Mouse (Mus musculus): ENCODE data around the gene Wnt16.

The Wnt16 gene

DNA sequence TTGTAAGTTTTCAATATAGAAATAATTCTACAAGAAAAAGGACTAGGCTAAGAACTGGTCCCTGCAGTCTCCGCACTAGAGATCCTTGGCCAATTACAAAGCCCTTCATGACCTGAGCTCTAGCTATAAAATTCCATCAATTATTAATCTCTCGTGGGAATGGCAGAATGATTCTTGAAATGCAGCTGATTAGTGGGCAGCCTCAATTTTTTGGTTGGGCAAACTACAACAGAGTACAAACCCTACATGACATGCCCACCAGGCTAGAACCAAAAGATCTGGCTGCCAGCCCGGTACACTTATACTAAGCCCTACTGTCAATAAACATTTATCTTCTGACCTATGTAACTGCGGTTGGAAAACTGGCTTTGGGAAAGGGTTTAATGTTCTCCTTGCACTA, 39.1 kb downstream of the Wnt16 start:
- WGBS: 79% methylated on average over 4 of the region's 4 CpGs

- 88% methylated on average over 8 of the region's 8 CpGs for WGBS
These were observed 39.9 kb downstream of the Wnt16 start for GRCm38 (mm10) chr6:22327931-22328330.

DNA sequence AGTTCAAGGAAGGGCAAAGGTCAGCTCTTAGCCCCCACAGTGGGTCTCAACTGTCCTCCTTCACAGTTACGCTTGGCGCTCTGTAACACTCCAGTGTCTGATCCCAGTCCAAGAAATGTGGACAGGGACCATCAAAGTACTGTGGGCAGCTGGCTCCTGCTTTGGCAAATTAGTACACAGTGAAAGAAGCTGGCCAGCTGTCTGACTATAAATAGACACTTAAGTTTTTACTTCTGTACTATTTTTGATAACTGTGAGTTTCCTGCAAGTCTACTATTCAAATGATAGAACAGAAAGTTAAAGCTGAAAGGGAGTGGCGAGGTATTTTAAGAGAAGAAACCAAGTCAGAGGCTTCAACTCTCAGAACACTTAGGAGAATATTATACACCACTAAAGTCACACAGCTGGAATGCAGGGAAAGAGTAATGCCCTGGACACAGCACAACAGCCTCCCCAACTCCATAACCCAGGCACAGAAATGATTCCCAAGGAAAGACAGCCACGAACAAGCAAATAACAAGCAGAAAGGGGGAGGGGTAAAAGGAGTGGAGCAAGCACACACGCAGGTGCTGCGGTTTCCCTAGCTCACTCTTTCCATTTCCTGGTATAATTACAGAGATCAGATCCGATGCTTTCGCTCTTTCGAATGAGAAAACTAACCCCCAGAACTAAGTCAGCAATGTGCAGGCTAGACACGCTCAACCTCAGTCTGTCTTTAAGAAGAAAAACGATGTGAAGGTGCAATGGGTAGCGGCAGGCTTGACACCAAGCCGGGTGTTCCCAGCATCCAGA, 42.3 kb downstream of the Wnt16 start:
- 75% methylated on average over 13 of the region's 13 CpGs for WGBS

- 99% methylated on average over 2 of the region's 2 CpGs for WGBS
These were observed 44.5 kb downstream of the Wnt16 start for GRCm38 (mm10) chr6:22332548-22332947.

DNA sequence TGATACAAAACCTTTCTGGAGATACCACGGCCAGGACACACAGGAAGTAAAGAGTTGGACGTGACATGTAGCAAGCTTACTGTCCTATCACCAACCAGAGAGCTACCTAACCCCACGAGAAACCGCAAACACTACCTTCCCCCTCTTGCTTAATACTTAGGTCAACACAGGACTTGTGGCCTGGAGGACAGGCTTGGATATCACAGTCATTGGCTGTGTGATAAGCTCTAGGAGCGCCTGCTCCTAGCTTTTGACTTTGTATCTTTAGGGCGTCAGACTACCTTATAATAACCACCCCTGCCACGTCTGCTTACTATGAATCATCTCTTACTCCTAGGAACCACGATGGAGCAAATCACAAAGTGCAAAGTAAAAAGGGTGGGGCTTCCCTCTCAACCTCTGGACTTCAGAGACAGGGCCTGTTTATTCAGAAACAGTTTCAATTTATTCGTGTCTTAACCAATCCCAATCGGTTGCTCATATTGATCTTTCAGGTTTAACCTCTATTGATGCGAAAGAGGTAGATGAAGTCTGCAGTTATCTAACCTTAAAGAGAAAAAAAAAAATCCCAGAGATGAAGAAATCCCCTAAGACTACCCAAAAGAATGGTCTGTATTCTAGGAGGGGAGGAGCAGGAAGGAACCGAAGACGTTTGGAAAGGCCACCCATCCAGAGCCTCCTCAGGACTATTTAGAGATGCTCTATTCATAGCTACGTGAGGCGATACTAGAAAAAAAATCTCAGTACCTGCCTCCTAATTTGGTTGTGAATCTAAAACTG, 51.9 kb downstream of the Wnt16 start:
- 90% methylated on average over 15 of the region's 15 CpGs for WGBS

GRCm38 (mm10) chr6:22340779-22341178, 52.8 kb downstream of the Wnt16 start:
- WGBS: 93% methylated on average over 14 of the region's 14 CpGs

GRCm38 (mm10) chr6:22343292-22343691, 55.3 kb downstream of the Wnt16 start:
- WGBS: 94% methylated on average over 3 of the region's 3 CpGs

DNA sequence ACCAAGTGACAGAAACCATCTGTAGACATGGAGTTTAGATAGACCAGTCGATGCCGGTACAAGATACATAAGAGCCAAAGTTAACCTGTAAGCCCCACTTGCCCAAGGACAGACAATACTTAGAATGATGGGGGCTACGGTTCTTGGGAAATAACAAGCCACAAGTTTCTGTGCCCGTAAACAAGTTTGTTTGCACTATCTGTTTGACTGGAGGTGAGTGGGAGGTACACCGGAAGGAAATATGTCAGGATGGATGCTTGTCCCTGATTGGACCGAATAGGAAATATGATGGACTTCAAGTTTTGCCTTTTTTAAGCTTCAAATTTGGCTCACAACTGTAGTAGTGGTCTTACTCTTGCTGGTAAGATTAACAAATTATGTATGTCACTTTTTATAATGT, 55.7 kb downstream of the Wnt16 start:
- WGBS: 93% methylated on average over 6 of the region's 6 CpGs

GRCm38 (mm10) chr6:22344443-22344842, 56.4 kb downstream of the Wnt16 start:
- WGBS: 66% methylated on average over 6 of the region's 6 CpGs

DNA sequence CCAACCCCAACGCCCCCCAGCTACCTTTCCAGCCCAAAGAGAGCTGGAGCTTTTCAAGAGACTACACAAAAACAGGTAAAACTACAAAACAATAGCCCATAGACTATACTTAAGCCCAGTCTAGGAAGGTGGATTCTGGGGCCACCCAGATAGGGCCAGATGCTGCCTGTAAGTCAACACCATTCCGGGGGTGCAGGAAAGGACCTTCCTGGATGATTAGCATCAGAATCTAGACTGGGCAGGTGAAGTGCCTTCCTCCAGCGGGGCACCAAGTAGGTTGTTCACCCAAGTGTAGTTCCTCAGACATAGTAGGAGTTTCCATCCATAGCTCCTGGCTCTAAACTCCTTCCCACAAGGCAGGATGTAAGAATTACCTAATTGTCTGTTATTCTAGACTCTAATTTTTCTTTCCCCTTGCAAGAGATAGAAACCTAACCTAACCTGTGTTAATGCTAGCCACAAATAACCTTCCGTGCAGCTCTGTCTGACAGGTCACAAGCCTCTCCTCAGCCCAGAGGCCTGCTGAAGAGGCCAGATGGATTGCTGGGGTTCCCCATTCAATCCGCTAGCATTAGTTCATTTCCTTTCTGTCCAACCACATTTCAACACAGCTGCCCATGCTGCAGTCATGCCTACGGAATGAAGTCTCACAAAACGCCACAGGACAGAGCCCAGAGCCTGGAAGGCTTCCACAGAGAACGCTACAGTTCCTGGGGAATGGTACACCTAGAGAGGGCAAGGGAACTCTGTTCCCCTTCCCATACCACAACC, 59.3 kb downstream of the Wnt16 start:
- WGBS: 88% methylated on average over 8 of the region's 8 CpGs

All from cerebral cortex, adult 2 months (tissue).